Mouse (Mus musculus): ENCODE measurements around the gene Mterf1b. TPM values are rescaled to one million over a fixed set of nuclear protein-coding genes. Genes with fewer than 3 reads are reported as not detected.
"Not testable (repeated sequence)": the region's sequence is repeated elsewhere in the genome, so short reads cannot be mapped to it uniquely, and the experiment has no call there.

Mterf1b gene
- polyA plus RNA-seq, 1 experiment from 2014 or later = 2.4 TPM

DNA sequence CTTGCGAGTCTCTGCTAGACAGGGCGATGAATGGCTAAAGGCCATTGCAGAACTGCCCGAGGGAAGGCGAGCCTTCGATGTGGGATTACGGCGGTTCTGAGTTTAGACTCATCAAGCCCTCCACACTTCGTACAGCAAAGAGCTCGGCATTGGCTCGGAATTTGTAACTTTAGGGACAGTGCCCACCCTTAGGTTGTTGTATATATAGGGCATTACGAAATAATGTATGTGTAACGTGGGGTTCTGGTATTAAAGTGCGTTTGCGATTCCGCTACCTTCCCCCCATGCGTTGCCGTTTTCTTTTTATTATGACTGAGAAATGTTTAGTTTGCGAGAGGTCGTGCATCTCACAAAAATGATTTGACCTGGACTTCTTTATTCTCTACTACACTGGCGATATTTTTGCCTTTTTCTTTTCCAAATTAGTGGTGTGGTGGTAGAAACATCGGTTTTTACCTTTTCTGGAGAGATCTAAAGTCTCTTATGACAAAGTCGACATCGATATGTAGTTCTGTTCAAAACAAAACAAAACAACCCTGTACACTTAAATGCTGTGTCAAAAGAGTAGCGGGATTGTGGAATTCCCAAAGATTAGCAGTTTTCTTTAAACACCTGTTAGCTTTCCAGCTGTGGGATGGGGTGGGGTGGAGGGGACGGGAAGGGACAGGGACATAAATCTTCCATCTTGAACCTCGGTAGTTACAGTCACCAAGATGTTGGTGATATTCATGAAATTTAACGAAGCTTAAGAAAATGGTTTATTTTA lies 497 bp downstream of the Mterf1b start:
- not testable (repeated sequence) for ATAC-seq (ENCODE audit: low FRiP score); H3K9me3 ChIP-seq (ENCODE audit: control insufficient read depth, low read length); DNase-seq (ENCODE audit: low spot score); H3K27me3 ChIP-seq (ENCODE audit: control insufficient read depth, insufficient read depth, low read length); H3K36me3 ChIP-seq (replicated peaks; ENCODE audit: control insufficient read depth, insufficient read depth); H3K4me1 ChIP-seq (replicated peaks; ENCODE audit: control insufficient read depth, insufficient read depth, low read length); H3K27ac ChIP-seq
- 12% methylated on average over 12 of the region's 27 CpGs for WGBS
- Histone ChIP-seq H3K9ac (peak overlapping the region; percentile 54), H3K4me2 (replicated peaks) (peak overlapping the region; percentile 69), H3K4me3 (replicated peaks; ENCODE audit: low read length) (peak overlapping the region; percentile 35)

GRCm38 (mm10) chr5:4193247-4193628 lies 1.1 kb downstream of the Mterf1b start:
- H3K4me1 ChIP-seq (replicated peaks; ENCODE audit: control insufficient read depth, insufficient read depth, low read length) = peaks cover 9% of the 10 kb centered on the region; the same call in 1 of the 2 replicates
- no peak overlapping the region for H3K27ac ChIP-seq
- no peaks in the 10 kb centered on the region for H3K27me3 ChIP-seq (ENCODE audit: control insufficient read depth, insufficient read depth, low read length)
- peak overlapping the region; percentile 54 for H3K9ac ChIP-seq
- H3K4me3 ChIP-seq (replicated peaks; ENCODE audit: low read length) = peak overlapping the region; percentile 35; the same call in 1 of the 2 replicates
- ATAC-seq (ENCODE audit: low FRiP score) (no peak), DNase-seq (ENCODE audit: low spot score) (no peak)
- WGBS = 86% methylated on average over 5 of the region's 5 CpGs
- no peaks in the 10 kb centered on the region for H3K9me3 ChIP-seq (ENCODE audit: control insufficient read depth, low read length)
- peak overlapping the region; percentile 69 for H3K4me2 ChIP-seq (replicated peaks)
- H3K36me3 ChIP-seq (replicated peaks; ENCODE audit: control insufficient read depth, insufficient read depth) = no peaks in the 10 kb centered on the region

GRCm38 (mm10) chr5:4194166-4194565 lies 2.0 kb downstream of the Mterf1b start:
- DNase-seq (ENCODE audit: low spot score) (no peak), ATAC-seq (ENCODE audit: low FRiP score) (no peak)
- Histone ChIP-seq H3K4me1 (replicated peaks; ENCODE audit: control insufficient read depth, insufficient read depth, low read length) (peaks cover 9% of the 10 kb centered on the region; the same call in 1 of the 2 replicates), H3K9me3 (ENCODE audit: control insufficient read depth, low read length) (no peaks in the 10 kb centered on the region), H3K9ac (no peak overlapping the region), H3K4me2 (replicated peaks) (no peak overlapping the region), H3K27me3 (ENCODE audit: control insufficient read depth, insufficient read depth, low read length) (no peaks in the 10 kb centered on the region), H3K36me3 (replicated peaks; ENCODE audit: control insufficient read depth, insufficient read depth) (no peaks in the 10 kb centered on the region), H3K4me3 (replicated peaks; ENCODE audit: low read length) (no peak overlapping the region), H3K27ac (no peak overlapping the region)
- WGBS = 64% methylated on average over 1 of the region's 1 CpGs

DNA sequence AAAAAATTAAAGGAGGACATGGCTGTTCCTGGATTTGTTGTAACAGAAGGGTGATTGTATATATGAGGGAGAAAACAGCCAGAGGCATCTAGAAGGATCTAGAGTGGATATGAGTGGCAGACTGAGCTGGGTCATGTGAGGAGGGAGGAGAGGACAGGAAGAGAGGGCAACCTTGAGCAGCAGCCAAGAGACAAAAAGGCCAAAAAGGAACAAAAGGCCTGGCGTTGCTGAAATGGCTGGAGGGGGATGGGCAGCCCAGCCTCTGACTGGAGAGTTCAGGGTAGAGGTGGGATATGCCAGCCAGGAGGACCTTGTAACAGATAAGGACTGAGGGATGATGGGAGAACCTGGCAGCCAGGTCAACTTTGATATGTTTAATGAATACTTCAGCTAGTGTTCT lies 2.9 kb downstream of the Mterf1b start:
- Histone ChIP-seq H3K4me1 (replicated peaks; ENCODE audit: control insufficient read depth, insufficient read depth, low read length) (peaks cover 9% of the 10 kb centered on the region; the same call in 1 of the 2 replicates), H3K4me3 (replicated peaks; ENCODE audit: low read length) (no peak overlapping the region), H3K36me3 (replicated peaks; ENCODE audit: control insufficient read depth, insufficient read depth) (no peaks in the 10 kb centered on the region), H3K9me3 (ENCODE audit: control insufficient read depth, low read length) (no peaks in the 10 kb centered on the region), H3K27ac (no peak overlapping the region), H3K4me2 (replicated peaks) (no peak overlapping the region), H3K27me3 (ENCODE audit: control insufficient read depth, insufficient read depth, low read length) (no peaks in the 10 kb centered on the region), H3K9ac (no peak overlapping the region)
- no peak for DNase-seq (ENCODE audit: low spot score)
- WGBS = 15% methylated on average over 1 of the region's 1 CpGs
- ATAC-seq (ENCODE audit: low FRiP score) = no peak

DNA sequence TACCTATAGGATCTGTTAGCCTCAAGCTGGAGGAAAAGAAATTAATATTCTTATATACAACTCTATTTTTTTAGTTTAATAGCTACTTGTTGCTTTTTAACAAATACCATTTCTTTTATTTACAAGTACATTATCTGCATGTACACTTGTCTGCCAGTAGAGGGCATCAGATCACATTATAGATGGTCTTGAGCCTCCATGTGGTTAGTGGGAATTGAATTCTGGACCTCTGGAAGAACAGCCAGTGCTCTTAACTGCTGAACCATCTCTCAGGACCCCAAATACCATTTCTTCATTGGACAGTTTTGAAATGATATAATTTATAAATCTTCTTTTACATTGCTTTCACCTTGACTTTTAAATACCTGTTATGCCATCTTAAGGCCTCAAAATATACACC lies 9.2 kb downstream of the Mterf1b start:
- Histone ChIP-seq H3K36me3 (replicated peaks; ENCODE audit: control insufficient read depth, insufficient read depth) (no peaks in the 10 kb centered on the region), H3K27ac (no peak overlapping the region), H3K9ac (no peak overlapping the region), H3K4me2 (replicated peaks) (no peak overlapping the region), H3K4me1 (replicated peaks; ENCODE audit: control insufficient read depth, insufficient read depth, low read length) (no peaks in the 10 kb centered on the region), H3K27me3 (ENCODE audit: control insufficient read depth, insufficient read depth, low read length) (no peaks in the 10 kb centered on the region), H3K9me3 (ENCODE audit: control insufficient read depth, low read length) (no peaks in the 10 kb centered on the region), H3K4me3 (replicated peaks; ENCODE audit: low read length) (no peak overlapping the region)
- DNase-seq (ENCODE audit: low spot score) = peak; percentile 64
- no peak for ATAC-seq (ENCODE audit: low FRiP score)

GRCm38 (mm10) chr5:4202276-4202810 lies 10.2 kb downstream of the Mterf1b start:
- WGBS = 97% methylated on average over 19 of the region's 19 CpGs
- not testable (repeated sequence) for ATAC-seq (ENCODE audit: low FRiP score); H3K27me3 ChIP-seq (ENCODE audit: control insufficient read depth, insufficient read depth, low read length); H3K4me2 ChIP-seq (replicated peaks); H3K4me1 ChIP-seq (replicated peaks; ENCODE audit: control insufficient read depth, insufficient read depth, low read length); H3K9me3 ChIP-seq (ENCODE audit: control insufficient read depth, low read length); H3K27ac ChIP-seq; H3K4me3 ChIP-seq (replicated peaks; ENCODE audit: low read length); H3K36me3 ChIP-seq (replicated peaks; ENCODE audit: control insufficient read depth, insufficient read depth); DNase-seq (ENCODE audit: low spot score); H3K9ac ChIP-seq

DNA sequence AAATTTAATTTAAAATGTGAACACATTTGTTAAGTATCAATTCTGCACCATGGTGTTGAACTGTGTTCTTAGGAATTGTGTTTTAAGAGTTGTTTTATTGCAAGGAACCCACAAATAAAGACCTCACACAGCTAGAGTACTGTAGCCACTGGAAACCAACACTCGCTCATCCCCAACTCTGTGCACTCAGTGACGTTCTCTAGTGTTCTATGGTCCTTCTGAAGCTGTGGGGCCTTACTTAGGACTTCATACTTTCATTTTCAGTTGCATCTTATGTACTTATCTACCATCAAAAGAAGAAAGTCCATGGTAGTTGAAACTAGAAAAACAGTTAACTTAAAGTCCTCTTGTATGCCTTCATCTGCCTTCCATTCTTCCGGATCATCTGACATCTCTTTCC lies 17.9 kb downstream of the Mterf1b start:
- WGBS = 85% methylated on average over 3 of the region's 3 CpGs
- H3K36me3 ChIP-seq (replicated peaks; ENCODE audit: control insufficient read depth, insufficient read depth); DNase-seq (ENCODE audit: low spot score); H3K9ac ChIP-seq; H3K9me3 ChIP-seq (ENCODE audit: control insufficient read depth, low read length); H3K4me3 ChIP-seq (replicated peaks; ENCODE audit: low read length); H3K27me3 ChIP-seq (ENCODE audit: control insufficient read depth, insufficient read depth, low read length); H3K4me1 ChIP-seq (replicated peaks; ENCODE audit: control insufficient read depth, insufficient read depth, low read length); H3K27ac ChIP-seq; H3K4me2 ChIP-seq (replicated peaks); ATAC-seq (ENCODE audit: low FRiP score): not testable (repeated sequence)

DNA sequence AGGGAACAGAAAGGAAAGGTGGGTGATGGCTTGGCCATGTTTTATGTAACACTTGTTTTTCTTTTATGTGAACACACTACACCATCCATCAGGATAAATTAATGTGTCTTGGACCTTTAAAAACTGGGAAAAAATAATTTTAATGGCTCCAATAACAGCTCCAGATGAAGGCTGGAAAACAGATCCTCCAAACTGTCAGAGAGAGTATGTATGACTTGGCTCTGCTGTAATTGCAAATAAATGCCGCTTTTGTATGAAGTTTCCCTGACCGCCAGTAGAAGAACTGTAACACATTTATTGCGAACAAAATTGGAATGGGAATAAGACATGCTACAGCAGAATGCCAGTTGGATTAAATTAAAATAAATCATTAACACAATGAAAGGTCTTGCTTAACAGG lies 29.1 kb downstream of the Mterf1b start:
- no peaks in the 10 kb centered on the region for H3K36me3 ChIP-seq (replicated peaks; ENCODE audit: control insufficient read depth, insufficient read depth)
- WGBS = 82% methylated on average over 3 of the region's 3 CpGs
- H3K9ac ChIP-seq = no peak overlapping the region
- H3K4me3 ChIP-seq (replicated peaks; ENCODE audit: low read length) = no peak overlapping the region
- H3K9me3 ChIP-seq (ENCODE audit: control insufficient read depth, low read length) = no peaks in the 10 kb centered on the region
- DNase-seq (ENCODE audit: low spot score) (no peak), ATAC-seq (ENCODE audit: low FRiP score) (no peak)
- H3K27me3 ChIP-seq (ENCODE audit: control insufficient read depth, insufficient read depth, low read length) = no peaks in the 10 kb centered on the region
- no peak overlapping the region for H3K27ac ChIP-seq
- no peaks in the 10 kb centered on the region for H3K4me1 ChIP-seq (replicated peaks; ENCODE audit: control insufficient read depth, insufficient read depth, low read length)
- H3K4me2 ChIP-seq (replicated peaks) = no peak overlapping the region

GRCm38 (mm10) chr5:4221981-4222623 lies 29.9 kb downstream of the Mterf1b start:
- no peak overlapping the region for H3K4me2 ChIP-seq (replicated peaks)
- no peaks in the 10 kb centered on the region for H3K27me3 ChIP-seq (ENCODE audit: control insufficient read depth, insufficient read depth, low read length)
- H3K4me1 ChIP-seq (replicated peaks; ENCODE audit: control insufficient read depth, insufficient read depth, low read length) = no peaks in the 10 kb centered on the region
- no peak for DNase-seq (ENCODE audit: low spot score)
- no peak for ATAC-seq (ENCODE audit: low FRiP score)
- WGBS = 83% methylated on average over 6 of the region's 6 CpGs
- H3K36me3 ChIP-seq (replicated peaks; ENCODE audit: control insufficient read depth, insufficient read depth) = no peaks in the 10 kb centered on the region
- no peak overlapping the region for H3K4me3 ChIP-seq (replicated peaks; ENCODE audit: low read length)
- H3K9me3 ChIP-seq (ENCODE audit: control insufficient read depth, low read length) = no peaks in the 10 kb centered on the region
- H3K27ac ChIP-seq = no peak overlapping the region
- H3K9ac ChIP-seq = no peak overlapping the region
